Mouse (Mus musculus): ENCODE data around the gene Gm26938. TPM values are rescaled to one million over a fixed set of nuclear protein-coding genes. Genes with fewer than 3 reads are reported as not detected.

Gene Gm26938
- not detected in 2 replicates for polyA plus RNA-seq (2014; fragmentation: Nextera tagmentation; extraction: Ambion mirVana)

DNA sequence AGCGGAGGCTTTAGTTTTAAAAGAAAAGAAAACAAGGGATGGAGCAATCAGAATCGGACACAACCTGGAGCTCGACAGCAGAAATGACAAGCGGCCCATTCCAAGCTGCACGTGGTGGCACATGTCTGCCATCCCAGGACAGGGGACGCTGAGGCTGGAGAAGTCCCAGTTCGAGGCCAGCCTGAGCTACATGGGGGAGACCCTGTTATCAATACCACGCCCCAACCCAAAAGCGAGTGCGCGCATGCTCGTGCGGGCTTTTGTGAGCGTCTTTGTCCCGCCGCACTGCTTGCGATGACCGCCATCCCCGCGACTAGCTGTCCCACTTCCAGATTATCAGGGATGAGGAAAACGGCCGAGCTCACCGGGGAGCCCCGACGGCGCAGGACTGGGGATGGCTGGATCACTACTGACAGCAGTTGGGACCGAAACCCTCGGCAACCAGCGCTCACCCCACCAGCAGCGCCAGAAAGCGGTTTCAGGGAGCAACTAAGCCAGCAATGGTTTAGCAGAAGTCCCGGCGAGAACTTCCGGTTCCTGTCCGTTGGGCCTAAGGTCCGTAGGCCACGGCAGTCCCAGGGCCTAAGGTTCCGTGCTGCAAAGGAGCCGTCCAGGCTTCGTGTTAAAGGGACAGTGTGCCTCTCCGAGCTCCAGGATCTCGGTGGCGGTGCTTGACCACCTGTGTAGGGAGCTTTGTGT, at the start of gene Gm26938, which contains the start of gene Psmg3:
Gene Gm26938, minus strand, starts transcription at position 51 of the 699 bp plus-strand sequence.
Gene Psmg3, minus strand, starts transcription at position 529 of the 699 bp plus-strand sequence.
- Histone ChIP-seq H3K27ac (ENCODE audit: low read depth, low read length) (peak within 1 kb of the TSS; percentile 77), H3K4me3 (ENCODE audit: low read depth, low read length) (peak within 1 kb of the TSS; percentile 84), H3K27me3 (replicated peaks; ENCODE audit: control insufficient read depth, insufficient read depth, low read length) (no peaks in the 10 kb centered on the region), H3K4me2 (ENCODE audit: low read length) (peak within 1 kb of the TSS; percentile 93), H3K36me3 (ENCODE audit: control insufficient read depth, insufficient read depth, low read length) (peaks cover 24% of the 10 kb centered on the region), H3K9me3 (replicated peaks; ENCODE audit: control insufficient read depth, low read length) (no peaks in the 10 kb centered on the region), H3K9ac (ENCODE audit: low read length) (peak within 1 kb of the TSS; percentile 86), H3K4me1 (ENCODE audit: control insufficient read depth, insufficient read depth, low read length) (peaks cover 9% of the 10 kb centered on the region; the same call in 1 of the 2 replicates)
- DNase-seq (ENCODE audit: low spot score) (peak; percentile 86), ATAC-seq (peak; percentile 93)
- 1% methylated on average over 43 of the region's 43 CpGs for WGBS

DNA sequence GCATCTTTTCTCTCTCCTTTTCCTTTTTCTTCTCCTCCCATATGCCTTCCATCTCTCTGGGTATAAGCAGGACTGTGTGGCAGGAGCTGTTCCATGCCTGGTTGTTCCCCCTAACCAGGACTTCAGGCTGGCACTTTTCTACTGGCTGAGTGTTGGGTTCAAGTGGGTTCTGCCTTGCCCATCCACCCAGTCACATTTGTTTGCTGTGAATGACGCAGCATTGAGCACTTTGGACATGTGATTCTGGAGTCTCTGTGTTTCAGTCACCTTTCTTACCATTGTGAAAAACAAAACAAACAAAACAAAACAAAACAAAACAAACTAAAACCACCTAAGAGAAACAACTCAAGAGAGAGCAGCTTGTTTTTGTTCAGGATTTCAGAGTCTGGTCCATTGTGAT, 45.3 kb upstream of the Gm26938 start:
- no peaks in the 10 kb centered on the region for H3K36me3 ChIP-seq (ENCODE audit: control insufficient read depth, insufficient read depth, low read length)
- no peak overlapping the region for H3K9ac ChIP-seq (ENCODE audit: low read length)
- H3K9me3 ChIP-seq (replicated peaks; ENCODE audit: control insufficient read depth, low read length), result no peaks in the 10 kb centered on the region
- H3K4me2 ChIP-seq (ENCODE audit: low read length), result no peak overlapping the region
- DNase-seq (ENCODE audit: low spot score), result no peak
- 86% methylated on average over 1 of the region's 1 CpGs for WGBS
- no peak for ATAC-seq
- no peaks in the 10 kb centered on the region for H3K4me1 ChIP-seq (ENCODE audit: control insufficient read depth, insufficient read depth, low read length)
- no peak overlapping the region for H3K4me3 ChIP-seq (ENCODE audit: low read depth, low read length)
- no peaks in the 10 kb centered on the region for H3K27me3 ChIP-seq (replicated peaks; ENCODE audit: control insufficient read depth, insufficient read depth, low read length)
- no peak overlapping the region for H3K27ac ChIP-seq (ENCODE audit: low read depth, low read length)

DNA sequence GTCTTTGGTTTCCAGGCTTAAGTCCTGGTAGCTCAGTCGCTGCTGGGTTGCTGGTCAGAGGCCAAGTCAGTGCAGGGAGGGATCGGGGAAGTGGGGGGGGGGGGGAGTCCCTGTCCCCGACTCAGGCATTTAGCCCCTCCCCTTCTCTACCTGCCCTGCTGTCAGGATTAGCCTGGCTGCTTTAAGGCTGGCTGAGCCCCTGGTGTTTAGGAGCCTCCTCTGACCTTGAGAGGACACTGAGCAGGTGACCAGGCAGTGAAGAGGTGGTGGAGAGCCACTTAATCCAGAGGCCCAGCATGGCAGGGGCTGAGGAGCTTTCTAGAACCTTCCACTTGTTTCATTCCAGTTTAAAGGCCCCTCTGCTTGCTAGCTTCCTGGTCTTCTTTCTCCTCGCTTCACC, 44.7 kb upstream of the Gm26938 start:
- WGBS, result 6% methylated on average over 4 of the region's 4 CpGs
- H3K9me3 ChIP-seq (replicated peaks; ENCODE audit: control insufficient read depth, low read length), result no peaks in the 10 kb centered on the region
- H3K36me3 ChIP-seq (ENCODE audit: control insufficient read depth, insufficient read depth, low read length), result no peaks in the 10 kb centered on the region
- H3K4me2 ChIP-seq (ENCODE audit: low read length), result no peak overlapping the region
- no peak overlapping the region for H3K4me3 ChIP-seq (ENCODE audit: low read depth, low read length)
- no peak for ATAC-seq
- no peak overlapping the region for H3K27ac ChIP-seq (ENCODE audit: low read depth, low read length)
- no peaks in the 10 kb centered on the region for H3K4me1 ChIP-seq (ENCODE audit: control insufficient read depth, insufficient read depth, low read length)
- H3K27me3 ChIP-seq (replicated peaks; ENCODE audit: control insufficient read depth, insufficient read depth, low read length), result no peaks in the 10 kb centered on the region
- no peak overlapping the region for H3K9ac ChIP-seq (ENCODE audit: low read length)
- no peak for DNase-seq (ENCODE audit: low spot score)

DNA sequence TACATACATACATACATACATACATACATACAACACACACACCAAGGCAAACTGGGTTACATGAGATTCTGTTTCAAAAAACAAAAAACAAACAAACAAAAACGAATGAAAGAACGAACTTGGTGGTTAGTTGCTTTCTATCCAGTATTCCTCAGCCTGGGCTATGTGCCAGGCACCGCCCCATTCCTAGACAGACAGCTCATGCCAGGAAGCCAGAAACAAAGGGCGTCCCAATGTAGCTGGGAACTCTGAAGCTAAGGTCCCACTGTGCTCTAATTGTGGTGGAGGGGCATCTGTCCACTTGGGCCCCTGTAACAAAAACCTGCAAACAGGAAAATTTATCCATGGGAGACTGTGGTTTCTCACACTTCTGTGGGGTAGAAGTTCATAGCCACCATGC, 36.6 kb upstream of the Gm26938 start:
- peak; percentile 81 for ATAC-seq
- WGBS, result 16% methylated on average over 4 of the region's 4 CpGs

DNA sequence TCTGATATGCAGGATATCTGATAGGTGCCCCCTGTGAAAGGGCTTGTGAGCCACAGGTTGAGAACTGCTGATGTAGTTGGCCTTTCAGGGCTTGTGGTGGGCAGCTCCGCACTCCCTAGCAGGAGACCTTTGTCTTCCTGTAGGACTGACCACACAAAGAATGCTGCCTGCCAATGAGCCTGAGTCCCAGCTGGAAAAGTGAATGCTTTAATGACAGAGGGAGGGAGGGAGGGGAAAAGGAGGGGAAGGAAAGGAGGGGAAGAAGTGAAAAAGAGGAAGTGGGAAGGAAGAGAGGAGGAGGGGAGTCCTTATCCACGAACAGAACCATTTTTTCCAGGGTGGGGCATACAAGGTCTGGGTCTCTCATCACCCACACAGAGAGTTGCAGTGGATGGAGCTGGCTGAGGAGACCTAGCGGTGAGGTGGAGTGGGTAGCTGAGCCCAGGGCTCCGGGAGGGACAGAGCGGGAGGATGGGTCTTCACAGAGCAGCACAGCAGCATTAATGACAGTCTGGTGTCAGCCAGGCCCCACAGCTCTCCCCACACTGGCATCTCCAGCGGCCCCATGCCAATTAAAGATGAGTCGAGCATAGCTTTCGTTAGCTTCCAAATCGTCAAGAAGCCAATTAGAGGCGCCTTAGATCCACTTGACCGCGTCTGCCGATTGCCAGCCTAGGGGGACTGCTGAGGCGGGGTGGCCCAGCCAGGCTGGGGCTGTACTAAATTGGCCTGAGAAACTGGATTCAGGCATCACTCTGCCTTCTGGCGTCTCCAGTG, 34.3 kb upstream of the Gm26938 start:
- H3K4me1 ChIP-seq (ENCODE audit: control insufficient read depth, insufficient read depth, low read length), result peaks cover 14% of the 10 kb centered on the region
- no peak overlapping the region for H3K9ac ChIP-seq (ENCODE audit: low read length)
- DNase-seq (ENCODE audit: low spot score) (peak; percentile 76), ATAC-seq (peak; percentile 62; the same call in 1 of the 2 replicates)
- H3K9me3 ChIP-seq (replicated peaks; ENCODE audit: control insufficient read depth, low read length), result no peaks in the 10 kb centered on the region
- H3K27ac ChIP-seq (ENCODE audit: low read depth, low read length), result no peak overlapping the region; the same call in 1 of the 2 replicates
- no peak overlapping the region for H3K4me3 ChIP-seq (ENCODE audit: low read depth, low read length)
- no peaks in the 10 kb centered on the region for H3K27me3 ChIP-seq (replicated peaks; ENCODE audit: control insufficient read depth, insufficient read depth, low read length)
- peak overlapping the region; percentile 26; the same call in 1 of the 2 replicates for H3K4me2 ChIP-seq (ENCODE audit: low read length)
- 3% methylated on average over 15 of the region's 15 CpGs for WGBS
- H3K36me3 ChIP-seq (ENCODE audit: control insufficient read depth, insufficient read depth, low read length), result no peaks in the 10 kb centered on the region

More for the DNA sequence above, 36.6 kb upstream of the Gm26938 start:
- H3K4me3 ChIP-seq (ENCODE audit: low read depth, low read length), result no peak overlapping the region
- H3K36me3 ChIP-seq (ENCODE audit: control insufficient read depth, insufficient read depth, low read length), result no peaks in the 10 kb centered on the region
- H3K27me3 ChIP-seq (replicated peaks; ENCODE audit: control insufficient read depth, insufficient read depth, low read length), result no peaks in the 10 kb centered on the region
- H3K4me2 ChIP-seq (ENCODE audit: low read length), result no peak overlapping the region
- H3K9ac ChIP-seq (ENCODE audit: low read length), result no peak overlapping the region
- DNase-seq (ENCODE audit: low spot score), result peak; percentile 89
- H3K27ac ChIP-seq (ENCODE audit: low read depth, low read length), result 0 out of 2 replicates have a peak overlapping the region, but pooled peaks have one; percentile 39
- H3K9me3 ChIP-seq (replicated peaks; ENCODE audit: control insufficient read depth, low read length), result no peaks in the 10 kb centered on the region
- H3K4me1 ChIP-seq (ENCODE audit: control insufficient read depth, insufficient read depth, low read length), result peaks cover 14% of the 10 kb centered on the region

DNA sequence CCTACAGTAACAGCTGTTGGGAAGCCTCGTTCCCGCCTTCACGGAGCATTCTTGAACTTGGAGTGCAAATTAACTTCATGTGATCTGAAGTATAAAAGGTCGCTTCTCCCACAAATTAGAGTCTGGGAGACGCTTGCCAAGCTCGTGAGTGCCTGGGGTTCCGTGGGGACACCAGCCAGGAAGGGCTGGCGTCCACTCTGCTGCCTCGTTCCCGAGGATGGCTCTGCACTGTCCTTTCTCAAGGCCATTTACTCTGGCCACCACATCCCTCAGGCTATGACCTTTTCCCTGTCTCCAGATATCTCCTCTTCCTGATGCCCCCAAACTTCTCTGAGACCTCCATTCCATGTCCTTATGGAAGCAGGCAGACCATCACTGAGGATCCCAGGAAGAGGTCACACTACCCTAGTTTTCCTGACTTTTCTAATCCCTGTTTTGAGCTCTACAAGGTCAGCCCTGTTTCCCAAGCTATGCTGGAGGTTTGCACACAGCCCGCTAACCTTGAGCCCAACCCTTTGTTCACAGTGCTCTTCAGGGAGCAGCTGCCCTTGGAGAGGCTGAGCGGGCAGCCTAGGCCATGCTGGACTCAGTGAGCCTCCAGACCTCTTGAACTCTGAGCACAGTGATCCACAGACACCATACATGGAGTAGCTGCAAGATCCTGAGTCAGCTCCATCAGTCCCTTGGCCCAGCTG, 23.6 kb upstream of the Gm26938 start:
- WGBS, result 74% methylated on average over 12 of the region's 12 CpGs
- H3K9me3 ChIP-seq (replicated peaks; ENCODE audit: control insufficient read depth, low read length), result no peaks in the 10 kb centered on the region
- H3K27me3 ChIP-seq (replicated peaks; ENCODE audit: control insufficient read depth, insufficient read depth, low read length), result no peaks in the 10 kb centered on the region
- H3K9ac ChIP-seq (ENCODE audit: low read length), result no peak overlapping the region
- ATAC-seq (no peak), DNase-seq (ENCODE audit: low spot score) (no peak)
- no peak overlapping the region for H3K4me2 ChIP-seq (ENCODE audit: low read length)
- 0 out of 2 replicates have a peak, but pooled peaks cover 2% of the 10 kb centered on the region for H3K4me1 ChIP-seq (ENCODE audit: control insufficient read depth, insufficient read depth, low read length)
- no peak overlapping the region for H3K4me3 ChIP-seq (ENCODE audit: low read depth, low read length)
- H3K36me3 ChIP-seq (ENCODE audit: control insufficient read depth, insufficient read depth, low read length), result no peaks in the 10 kb centered on the region
- H3K27ac ChIP-seq (ENCODE audit: low read depth, low read length), result no peak overlapping the region

DNA sequence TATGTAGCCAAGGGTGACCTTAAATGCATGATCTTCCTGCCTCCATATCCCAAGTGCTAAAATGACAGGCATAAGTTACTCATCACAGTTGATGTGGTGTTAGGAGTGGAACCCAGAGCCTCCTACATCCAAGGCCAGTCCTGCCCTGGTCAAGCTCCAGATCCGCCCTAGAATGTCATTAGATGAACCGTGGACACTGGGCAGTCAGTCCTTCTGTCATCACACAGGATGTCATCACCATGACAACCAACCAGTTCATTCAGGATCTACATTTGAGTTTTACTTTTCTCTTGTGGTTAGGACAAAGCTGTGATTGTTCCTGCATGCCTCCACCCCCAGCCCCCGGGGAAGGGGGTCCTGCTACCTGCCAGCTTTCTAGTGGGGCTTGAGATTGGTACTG, 12.9 kb upstream of the Gm26938 start:
- ATAC-seq (no peak), DNase-seq (ENCODE audit: low spot score) (no peak)
- no peaks in the 10 kb centered on the region for H3K9me3 ChIP-seq (replicated peaks; ENCODE audit: control insufficient read depth, low read length)
- no peak overlapping the region for H3K9ac ChIP-seq (ENCODE audit: low read length)
- H3K4me1 ChIP-seq (ENCODE audit: control insufficient read depth, insufficient read depth, low read length), result no peaks in the 10 kb centered on the region
- no peaks in the 10 kb centered on the region for H3K27me3 ChIP-seq (replicated peaks; ENCODE audit: control insufficient read depth, insufficient read depth, low read length)
- H3K4me2 ChIP-seq (ENCODE audit: low read length), result no peak overlapping the region
- no peaks in the 10 kb centered on the region for H3K36me3 ChIP-seq (ENCODE audit: control insufficient read depth, insufficient read depth, low read length)
- no peak overlapping the region for H3K27ac ChIP-seq (ENCODE audit: low read depth, low read length)
- 37% methylated on average over 3 of the region's 3 CpGs for WGBS
- H3K4me3 ChIP-seq (ENCODE audit: low read depth, low read length), result no peak overlapping the region

DNA sequence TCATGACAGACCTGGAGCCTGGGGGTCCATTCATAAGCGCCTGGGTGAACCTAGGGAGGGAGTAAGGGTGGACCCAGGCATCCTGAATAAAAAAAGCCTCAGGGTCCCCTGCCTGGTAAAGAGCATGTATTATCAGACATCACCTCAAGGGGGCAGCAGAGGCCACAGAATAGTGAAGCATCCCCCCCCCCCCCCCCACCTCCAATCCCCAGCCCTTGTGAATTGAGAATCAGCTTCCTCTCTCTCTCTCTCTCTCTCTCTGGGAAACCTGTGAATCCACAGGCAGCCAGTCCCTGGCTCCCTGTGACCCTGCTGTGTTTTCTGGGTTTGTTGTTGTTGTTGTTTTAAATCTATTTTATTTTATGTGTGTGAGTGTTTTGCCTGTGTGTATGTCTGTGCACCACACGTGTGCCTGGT, 12.3 kb upstream of the Gm26938 start:
- 18% methylated on average over 2 of the region's 2 CpGs for WGBS
- Histone ChIP-seq H3K36me3 (ENCODE audit: control insufficient read depth, insufficient read depth, low read length) (no peaks in the 10 kb centered on the region), H3K9me3 (replicated peaks; ENCODE audit: control insufficient read depth, low read length) (no peaks in the 10 kb centered on the region), H3K27ac (ENCODE audit: low read depth, low read length) (no peak overlapping the region), H3K4me2 (ENCODE audit: low read length) (no peak overlapping the region), H3K4me3 (ENCODE audit: low read depth, low read length) (no peak overlapping the region), H3K27me3 (replicated peaks; ENCODE audit: control insufficient read depth, insufficient read depth, low read length) (no peaks in the 10 kb centered on the region), H3K9ac (ENCODE audit: low read length) (no peak overlapping the region), H3K4me1 (ENCODE audit: control insufficient read depth, insufficient read depth, low read length) (no peaks in the 10 kb centered on the region)
- DNase-seq (ENCODE audit: low spot score) (peak; percentile 84), ATAC-seq (peak; percentile 62)

Data from forebrain, embryonic 14.5 days (tissue).